Mouse (Mus musculus) hindbrain, embryonic 16.5 days (tissue): ENCODE results near the gene Antxr2. TPM values are rescaled to one million over a fixed set of nuclear protein-coding genes. Genes with fewer than 3 reads are reported as not detected.

Source experiments
- ATAC-seq: fragments of 200-750 bp; cut with Nextera tagmentation; 2 replicates; pipeline ENCODE4 v1.8.0; 2017; ENCODE audit warnings: moderate TSS enrichment, moderate library complexity
- H3K27ac ChIP-seq: fragments of 300-500 bp; sonication (generic); 2 replicates; pipeline ENCODE4 v1.5.1; 2014; ENCODE audit warnings: low read depth, mild to moderate bottlenecking, control low read depth, low read length, moderate library complexity
- H3K27me3 ChIP-seq: fragments of 300-500 bp; sonication (generic); replicated peaks from 2 replicates; pipeline ENCODE4 v1.6.1; 2014; ENCODE audit warnings: low read length; ENCODE audit not compliant: control insufficient read depth, insufficient read depth
- H3K36me3 ChIP-seq: fragments of 300-500 bp; sonication (generic); 2 replicates; pipeline ENCODE4 v1.6.1; 2014; ENCODE audit warnings: mild to moderate bottlenecking, low read length, moderate library complexity, mixed read lengths; ENCODE audit not compliant: control insufficient read depth, insufficient read depth
- H3K4me1 ChIP-seq: fragments of 300-500 bp; sonication (generic); 2 replicates; pipeline ENCODE4 v1.6.1; 2014; ENCODE audit warnings: low read depth, low read length; ENCODE audit not compliant: control insufficient read depth, insufficient read depth
- H3K4me2 ChIP-seq: fragments of 300-500 bp; sonication (generic); 2 replicates; pipeline ENCODE4 v1.6.1; 2014; ENCODE audit warnings: mild to moderate bottlenecking, low read length, control low read depth, moderate library complexity
- H3K4me3 ChIP-seq: fragments of 300-500 bp; sonication (generic); 2 replicates; pipeline ENCODE4 v1.5.1; 2014; ENCODE audit warnings: mild to moderate bottlenecking, low read length, control low read depth, moderate library complexity
- H3K9ac ChIP-seq: fragments of 300-500 bp; sonication (generic); 2 replicates; pipeline ENCODE4 v1.6.1; 2014; ENCODE audit warnings: low read depth, mild to moderate bottlenecking, control low read depth, low read length, moderate library complexity
- H3K9me3 ChIP-seq: fragments of 300-500 bp; sonication (generic); 2 replicates; pipeline ENCODE4 v1.6.1; 2014; ENCODE audit warnings: mild to moderate bottlenecking, low read length, moderate library complexity; ENCODE audit not compliant: control insufficient read depth
- WGBS: fragments of 180-500 bp; shearing (Covaris S2); extraction: QIAGEN DNeasy Blood & Tissue Kit; methylation state at CpG from one replicate; pipeline ENCODE4 v1.1.7; 2014; 5-methylcytosine and 5-hydroxymethylcytosine counted together
- polyA plus RNA-seq: library from polyadenylated mRNA; unstranded; fragments of >200 nt; fragmentation: Nextera tagmentation; extraction: Ambion mirVana; gene quantifications from 2 replicates; pipeline ENCODE4 v1.2.1, GENCODE M21; 2015

Antxr2 gene
- polyA plus RNA-seq, 1 experiment from 2014 or later: 2.6 TPM

GRCm38 (mm10) chr5:98027688-98028389, 3.0 kb downstream of the Antxr2 start:
- no peak for ATAC-seq
- no peaks in the 10 kb centered on the region; the same call in 1 of the 2 replicates for H3K27me3 ChIP-seq
- no peaks in the 10 kb centered on the region; the same call in 1 of the 2 replicates for H3K4me1 ChIP-seq
- 77% methylated on average over 8 of the region's 8 CpGs for WGBS
- H3K9me3 ChIP-seq: no peaks in the 10 kb centered on the region
- no peak overlapping the region for H3K4me3 ChIP-seq
- H3K36me3 ChIP-seq: no peaks in the 10 kb centered on the region
- no peak overlapping the region for H3K27ac ChIP-seq
- H3K9ac ChIP-seq: no peak overlapping the region
- no peak overlapping the region for H3K4me2 ChIP-seq

- WGBS: 94% methylated on average over 2 of the region's 2 CpGs
- Histone ChIP-seq H3K27ac (no peak overlapping the region), H3K4me3 (no peak overlapping the region), H3K27me3 (no peaks in the 10 kb centered on the region), H3K4me1 (no peaks in the 10 kb centered on the region), H3K9me3 (no peaks in the 10 kb centered on the region), H3K9ac (no peak overlapping the region), H3K36me3 (no peaks in the 10 kb centered on the region), H3K4me2 (no peak overlapping the region)
- ATAC-seq: no peak
Measured at GRCm38 (mm10) chr5:98025921-98026320, 4.9 kb downstream of the Antxr2 start.

- Histone ChIP-seq H3K4me1 (no peaks in the 10 kb centered on the region), H3K9ac (no peak overlapping the region), H3K4me2 (no peak overlapping the region), H3K36me3 (no peaks in the 10 kb centered on the region), H3K9me3 (no peaks in the 10 kb centered on the region), H3K27me3 (no peaks in the 10 kb centered on the region), H3K4me3 (no peak overlapping the region), H3K27ac (no peak overlapping the region)
- no peak for ATAC-seq
- 92% methylated on average over 2 of the region's 2 CpGs for WGBS
Measured at GRCm38 (mm10) chr5:98024545-98024944, 6.3 kb downstream of the Antxr2 start.

- no peak for ATAC-seq
- Histone ChIP-seq H3K9me3 (no peaks in the 10 kb centered on the region), H3K4me2 (no peak overlapping the region), H3K27me3 (no peaks in the 10 kb centered on the region), H3K9ac (no peak overlapping the region), H3K27ac (no peak overlapping the region), H3K4me1 (no peaks in the 10 kb centered on the region), H3K4me3 (no peak overlapping the region), H3K36me3 (no peaks in the 10 kb centered on the region)
- WGBS: 98% methylated on average over 4 of the region's 4 CpGs
Measured at GRCm38 (mm10) chr5:98021518-98021917, 9.3 kb downstream of the Antxr2 start.

- no peak overlapping the region for H3K4me3 ChIP-seq
- H3K9me3 ChIP-seq: no peaks in the 10 kb centered on the region
- H3K27me3 ChIP-seq: no peaks in the 10 kb centered on the region
- no peaks in the 10 kb centered on the region for H3K4me1 ChIP-seq
- no peaks in the 10 kb centered on the region for H3K36me3 ChIP-seq
- ATAC-seq: no peak
- H3K4me2 ChIP-seq: no peak overlapping the region
- no peak overlapping the region for H3K9ac ChIP-seq
- no peak overlapping the region for H3K27ac ChIP-seq
Measured at GRCm38 (mm10) chr5:98020658-98021057, 10.2 kb downstream of the Antxr2 start.

GRCm38 (mm10) chr5:98019396-98019795, 11.4 kb downstream of the Antxr2 start:
- Histone ChIP-seq H3K4me2 (no peak overlapping the region), H3K9ac (no peak overlapping the region), H3K4me1 (no peaks in the 10 kb centered on the region), H3K27me3 (no peaks in the 10 kb centered on the region), H3K36me3 (no peaks in the 10 kb centered on the region), H3K27ac (no peak overlapping the region), H3K9me3 (no peaks in the 10 kb centered on the region), H3K4me3 (no peak overlapping the region)
- no peak for ATAC-seq
- 68% methylated on average over 1 of the region's 1 CpGs for whole genome bisulfite sequencing

GRCm38 (mm10) chr5:98018162-98018561, 12.7 kb downstream of the Antxr2 start:
- no peak overlapping the region for H3K9ac ChIP-seq
- H3K27ac ChIP-seq: no peak overlapping the region
- no peaks in the 10 kb centered on the region for H3K27me3 ChIP-seq
- ATAC-seq: no peak
- H3K4me2 ChIP-seq: no peak overlapping the region
- 93% methylated on average over 6 of the region's 6 CpGs for WGBS
- H3K9me3 ChIP-seq: no peaks in the 10 kb centered on the region
- H3K4me3 ChIP-seq: no peak overlapping the region
- H3K36me3 ChIP-seq: no peaks in the 10 kb centered on the region
- no peaks in the 10 kb centered on the region for H3K4me1 ChIP-seq

- Histone ChIP-seq H3K4me2 (no peak overlapping the region), H3K36me3 (no peaks in the 10 kb centered on the region), H3K27ac (no peak overlapping the region), H3K9ac (no peak overlapping the region), H3K27me3 (no peaks in the 10 kb centered on the region), H3K9me3 (no peaks in the 10 kb centered on the region), H3K4me3 (no peak overlapping the region), H3K4me1 (no peaks in the 10 kb centered on the region)
- ATAC-seq: no peak
- WGBS: 79% methylated on average over 20 of the region's 20 CpGs
Measured at GRCm38 (mm10) chr5:98016247-98017203, 14.3 kb downstream of the Antxr2 start.

GRCm38 (mm10) chr5:98005751-98006150, 25.1 kb downstream of the Antxr2 start:
- WGBS: 97% methylated on average over 8 of the region's 8 CpGs
- Histone ChIP-seq H3K27me3 (no peaks in the 10 kb centered on the region), H3K36me3 (no peaks in the 10 kb centered on the region), H3K9me3 (no peaks in the 10 kb centered on the region), H3K9ac (no peak overlapping the region), H3K4me2 (no peak overlapping the region), H3K4me3 (no peak overlapping the region), H3K27ac (no peak overlapping the region), H3K4me1 (no peaks in the 10 kb centered on the region)
- no peak for ATAC-seq
